Mouse (Mus musculus): ENCODE measurements around the gene Exoc5.

Exoc5 gene

GRCm38 (mm10) chr14:49007979-49008378 is 58.5 kb downstream of the Exoc5 start:
- DNase-seq (ENCODE audit: low spot score in 2 of 2) = no peak

- no peak for DNase-seq (ENCODE audit: low spot score in 2 of 2)
Measured at GRCm38 (mm10) chr14:49001655-49002054, 64.8 kb downstream of the Exoc5 start.

- peak in 1 of 2 experiments; percentile 6 for DNase-seq (ENCODE audit: low spot score in 2 of 2)
Measured at GRCm38 (mm10) chr14:48998795-48999194, 67.7 kb downstream of the Exoc5 start.

GRCm38 (mm10) chr14:48993861-48994260 is 72.6 kb downstream of the Exoc5 start:
- DNase-seq (ENCODE audit: low spot score in 2 of 2) = peak in 1 of 2 experiments; percentile 9

- DNase-seq (ENCODE audit: low spot score in 2 of 2) = peak in 1 of 2 experiments; percentile 12
Measured at GRCm38 (mm10) chr14:48992070-48992580, 74.3 kb downstream of the Exoc5 start.

- no peak for DNase-seq (ENCODE audit: low spot score in 2 of 2)
Measured at GRCm38 (mm10) chr14:48991144-48991522, 75.3 kb downstream of the Exoc5 start.

- peak; percentile 86 to 89 for DNase-seq (ENCODE audit: low spot score in 2 of 2)
Measured at GRCm38 (mm10) chr14:48990471-48991143, 75.8 kb downstream of the Exoc5 start.

GRCm38 (mm10) chr14:48989831-48990230 is 76.6 kb downstream of the Exoc5 start:
- no peak for DNase-seq (ENCODE audit: low spot score in 2 of 2)

- DNase-seq (ENCODE audit: low spot score in 2 of 2) = peak in 1 of 2 experiments; percentile 27
Measured at GRCm38 (mm10) chr14:48986231-48986630, 80.2 kb downstream of the Exoc5 start.

GRCm38 (mm10) chr14:48985673-48986072 is 80.8 kb downstream of the Exoc5 start:
- DNase-seq (ENCODE audit: low spot score in 2 of 2) = peak; percentile 45 to 58

- DNase-seq (ENCODE audit: low spot score in 2 of 2) = no peak
Measured at GRCm38 (mm10) chr14:48978971-48979388, 87.5 kb downstream of the Exoc5 start.

GRCm38 (mm10) chr14:48971546-48971945 is 94.9 kb downstream of the Exoc5 start:
- no peak for DNase-seq (ENCODE audit: low spot score in 2 of 2)

GRCm38 (mm10) chr14:48968670-48969069 is 97.8 kb downstream of the Exoc5 start:
- no peak for DNase-seq (ENCODE audit: low spot score in 2 of 2)

All from right cerebral cortex, postnatal 10 days (tissue).